Mouse (Mus musculus): ENCODE data around the gene Sncg. TPM values are rescaled to one million over a fixed set of nuclear protein-coding genes. Genes with fewer than 3 reads are reported as not detected.

Sncg gene
- polyA plus RNA-seq, 1 experiment: 19.1 TPM

- H3K27ac ChIP-seq (ENCODE audit: insufficient read depth, low read depth, low read length): peak overlapping the region; percentile 78; the same call in 1 of the 2 replicates
- peak; percentile 86 for DNase-seq
These were observed 20.1 kb downstream of the Sncg start for GRCm38 (mm10) chr14:34354456-34354855.

GRCm38 (mm10) chr14:34353326-34353725, 21.3 kb downstream of the Sncg start:
- Histone ChIP-seq H3K27ac (ENCODE audit: insufficient read depth, low read depth, low read length) (no peak overlapping the region), H3K4me1 (ENCODE audit: control insufficient read depth, insufficient read depth, low read length) (peaks cover 23% of the 10 kb centered on the region; the same call in 1 of the 2 replicates), H3K36me3 (ENCODE audit: control insufficient read depth, insufficient read depth, low read length) (no peaks in the 10 kb centered on the region), H3K4me3 (ENCODE audit: insufficient read depth, low read depth, low read length) (no peak overlapping the region), H3K27me3 (replicated peaks; ENCODE audit: control insufficient read depth, insufficient read depth, low read length) (no peaks in the 10 kb centered on the region)
- 94% methylated on average over 3 of the region's 3 CpGs for WGBS
- DNase-seq: no peak
- TF ChIP-seq CTCF (conservative IDR thresholded peaks at IDR 0.05; ENCODE audit: insufficient read depth, insufficient read length, low read depth, low read length) (no peak), POLR2A (IDR thresholded peaks at IDR 0.05; ENCODE audit: low read depth, low read length) (no peak)

More at GRCm38 (mm10) chr14:34354456-34354855, 20.1 kb downstream of the Sncg start:
- H3K4me1 ChIP-seq (ENCODE audit: control insufficient read depth, insufficient read depth, low read length): peaks cover 27% of the 10 kb centered on the region; the same call in 1 of the 2 replicates
- no peaks in the 10 kb centered on the region for H3K27me3 ChIP-seq (replicated peaks; ENCODE audit: control insufficient read depth, insufficient read depth, low read length)
- H3K4me3 ChIP-seq (ENCODE audit: insufficient read depth, low read depth, low read length): no peak overlapping the region
- no peak for TF ChIP-seq POLR2A (IDR thresholded peaks at IDR 0.05; ENCODE audit: low read depth, low read length)
- TF ChIP-seq CTCF (conservative IDR thresholded peaks at IDR 0.05; ENCODE audit: insufficient read depth, insufficient read length, low read depth, low read length): no peak
- no peaks in the 10 kb centered on the region for H3K36me3 ChIP-seq (ENCODE audit: control insufficient read depth, insufficient read depth, low read length)
- 43% methylated on average over 4 of the region's 4 CpGs for WGBS

- TF ChIP-seq CTCF (conservative IDR thresholded peaks at IDR 0.05; ENCODE audit: insufficient read depth, insufficient read length, low read depth, low read length) (no peak), POLR2A (IDR thresholded peaks at IDR 0.05; ENCODE audit: low read depth, low read length) (no peak)
- peaks cover 21% of the 10 kb centered on the region; the same call in 1 of the 2 replicates for H3K4me1 ChIP-seq (ENCODE audit: control insufficient read depth, insufficient read depth, low read length)
- H3K36me3 ChIP-seq (ENCODE audit: control insufficient read depth, insufficient read depth, low read length): no peaks in the 10 kb centered on the region
- no peak for DNase-seq
- H3K27me3 ChIP-seq (replicated peaks; ENCODE audit: control insufficient read depth, insufficient read depth, low read length): no peaks in the 10 kb centered on the region
- H3K4me3 ChIP-seq (ENCODE audit: insufficient read depth, low read depth, low read length): no peak overlapping the region
- no peak overlapping the region for H3K27ac ChIP-seq (ENCODE audit: insufficient read depth, low read depth, low read length)
- WGBS: 69% methylated on average over 6 of the region's 6 CpGs
These were observed 22.1 kb downstream of the Sncg start for GRCm38 (mm10) chr14:34352523-34352922.

- Histone ChIP-seq H3K27ac (ENCODE audit: insufficient read depth, low read depth, low read length) (no peak overlapping the region), H3K36me3 (ENCODE audit: control insufficient read depth, insufficient read depth, low read length) (no peaks in the 10 kb centered on the region), H3K4me3 (ENCODE audit: insufficient read depth, low read depth, low read length) (no peak overlapping the region), H3K27me3 (replicated peaks; ENCODE audit: control insufficient read depth, insufficient read depth, low read length) (no peaks in the 10 kb centered on the region), H3K4me1 (ENCODE audit: control insufficient read depth, insufficient read depth, low read length) (peaks cover 18% of the 10 kb centered on the region; the same call in 1 of the 2 replicates)
- WGBS: 68% methylated on average over 3 of the region's 3 CpGs
- DNase-seq: peak; percentile 40
- TF ChIP-seq CTCF (conservative IDR thresholded peaks at IDR 0.05; ENCODE audit: insufficient read depth, insufficient read length, low read depth, low read length) (no peak), POLR2A (IDR thresholded peaks at IDR 0.05; ENCODE audit: low read depth, low read length) (no peak)
These were observed 22.9 kb downstream of the Sncg start for GRCm38 (mm10) chr14:34351660-34352059.

GRCm38 (mm10) chr14:34349007-34349406, 25.6 kb downstream of the Sncg start:
- Histone ChIP-seq H3K36me3 (ENCODE audit: control insufficient read depth, insufficient read depth, low read length) (peaks cover 3% of the 10 kb centered on the region), H3K4me3 (ENCODE audit: insufficient read depth, low read depth, low read length) (no peak overlapping the region), H3K27ac (ENCODE audit: insufficient read depth, low read depth, low read length) (no peak overlapping the region), H3K27me3 (replicated peaks; ENCODE audit: control insufficient read depth, insufficient read depth, low read length) (no peaks in the 10 kb centered on the region), H3K4me1 (ENCODE audit: control insufficient read depth, insufficient read depth, low read length) (0 out of 2 replicates have a peak, but pooled peaks cover 3% of the 10 kb centered on the region)
- WGBS: 75% methylated on average over 8 of the region's 8 CpGs
- peak; percentile 40 for DNase-seq
- TF ChIP-seq POLR2A (IDR thresholded peaks at IDR 0.05; ENCODE audit: low read depth, low read length) (no peak), CTCF (conservative IDR thresholded peaks at IDR 0.05; ENCODE audit: insufficient read depth, insufficient read length, low read depth, low read length) (no peak)

- Histone ChIP-seq H3K36me3 (ENCODE audit: control insufficient read depth, insufficient read depth, low read length) (peaks cover 6% of the 10 kb centered on the region), H3K4me1 (ENCODE audit: control insufficient read depth, insufficient read depth, low read length) (no peaks in the 10 kb centered on the region), H3K4me3 (ENCODE audit: insufficient read depth, low read depth, low read length) (no peak overlapping the region), H3K27me3 (replicated peaks; ENCODE audit: control insufficient read depth, insufficient read depth, low read length) (no peaks in the 10 kb centered on the region), H3K27ac (ENCODE audit: insufficient read depth, low read depth, low read length) (no peak overlapping the region)
- TF ChIP-seq POLR2A (IDR thresholded peaks at IDR 0.05; ENCODE audit: low read depth, low read length) (no peak), CTCF (conservative IDR thresholded peaks at IDR 0.05; ENCODE audit: insufficient read depth, insufficient read length, low read depth, low read length) (no peak)
- DNase-seq: peak; percentile 46
- 59% methylated on average over 7 of the region's 7 CpGs for WGBS
These were observed 26.3 kb downstream of the Sncg start for GRCm38 (mm10) chr14:34348301-34348700.

GRCm38 (mm10) chr14:34347084-34347483, 27.5 kb downstream of the Sncg start:
- no peaks in the 10 kb centered on the region for H3K27me3 ChIP-seq (replicated peaks; ENCODE audit: control insufficient read depth, insufficient read depth, low read length)
- H3K36me3 ChIP-seq (ENCODE audit: control insufficient read depth, insufficient read depth, low read length): peaks cover 13% of the 10 kb centered on the region
- no peak for DNase-seq
- no peaks in the 10 kb centered on the region for H3K4me1 ChIP-seq (ENCODE audit: control insufficient read depth, insufficient read depth, low read length)
- 90% methylated on average over 5 of the region's 5 CpGs for WGBS
- no peak overlapping the region for H3K4me3 ChIP-seq (ENCODE audit: insufficient read depth, low read depth, low read length)
- no peak overlapping the region for H3K27ac ChIP-seq (ENCODE audit: insufficient read depth, low read depth, low read length)
- TF ChIP-seq CTCF (conservative IDR thresholded peaks at IDR 0.05; ENCODE audit: insufficient read depth, insufficient read length, low read depth, low read length) (no peak), POLR2A (IDR thresholded peaks at IDR 0.05; ENCODE audit: low read depth, low read length) (no peak)
